Mouse (Mus musculus) left cerebral cortex, postnatal 14 days (tissue): ENCODE results near the gene Ino80b. TPM values are rescaled to one million over a fixed set of nuclear protein-coding genes. Genes with fewer than 3 reads are reported as not detected.
A peak's percentile ranks its signal among the peaks of the same experiment; 100 is the strongest.

Experiments
- DNase-seq, 2 experiments: peaks; one replicate each; pipeline ENCODE4 v3.0.0; 2021 to 2022; ENCODE audit warnings: low spot score in 2 of 2, mixed read lengths in 1 of 2
- intact Hi-C: fragments of 180-260 bp; cut with DNase I; formaldehyde crosslinking; loops from one replicate; pipeline ENCODE4 v1.15.1; 2025
- total RNA-seq, 2 experiments: library from RNA; stranded (reverse); gene quantifications; 2 replicates each; pipeline ENCODE4 v1.2.3; 2021

Ino80b gene
- total RNA-seq, 2 experiments from 2014 or later: 15.1 to 18.8 TPM

GRCm38 (mm10) chr6:83120930-83121862, 4.0 kb downstream of the Ino80b start, which contains the start of gene Wbp1:
Gene Wbp1, minus strand, starts transcription at chr6:83121559.
- intact Hi-C loops: no loop called here
- peak; percentile 96 to 99 for DNase-seq

GRCm38 (mm10) chr6:83119734-83120051, 5.5 kb downstream of the Ino80b start:
- no peak for DNase-seq
- intact Hi-C loops: loop anchor here (5.0 kb wide), 1 partner anchor 38 kb away; the partner anchor contains the start of genes 1700003E16Rik and Wdr54

- DNase-seq: no peak
- intact Hi-C loops: loop anchor here (5.0 kb wide), 1 partner anchor 38 kb away; the partner anchor contains the start of genes 1700003E16Rik and Wdr54
These were observed 6.2 kb downstream of the Ino80b start for GRCm38 (mm10) chr6:83118825-83119733.

- DNase-seq: no peak
- intact Hi-C loops: loop anchor here (5.0 kb wide), 1 partner anchor 39 kb away; the partner anchor contains the start of genes 1700003E16Rik and Wdr54
These were observed 6.9 kb downstream of the Ino80b start for GRCm38 (mm10) chr6:83118369-83118768.

GRCm38 (mm10) chr6:83117616-83118015, 7.6 kb downstream of the Ino80b start:
- DNase-seq: no peak
- intact Hi-C loops: loop anchor here (5.0 kb wide), 1 partner anchor 40 kb away; the partner anchor contains the start of genes 1700003E16Rik and Wdr54

- intact Hi-C loops: loop anchor here (5.0 kb wide), 1 partner anchor 40 kb away; the partner anchor contains the start of genes 1700003E16Rik and Wdr54
- DNase-seq: no peak
These were observed 8.1 kb downstream of the Ino80b start for GRCm38 (mm10) chr6:83117165-83117438.

GRCm38 (mm10) chr6:83116373-83117164, 8.7 kb downstream of the Ino80b start:
- DNase-seq: no peak
- intact Hi-C loops: loop anchor here (5.0 kb wide), 1 partner anchor 41 kb away; the partner anchor contains the start of genes 1700003E16Rik and Wdr54

- intact Hi-C loops: loop anchor here (5.0 kb wide), 1 partner anchor 41 kb away; the partner anchor contains the start of genes 1700003E16Rik and Wdr54
- DNase-seq: no peak
These were observed 9.4 kb downstream of the Ino80b start for GRCm38 (mm10) chr6:83115682-83116372.

GRCm38 (mm10) chr6:83115011-83115671, 10.1 kb downstream of the Ino80b start, which contains the start of gene Mogs:
Gene Mogs, plus strand, starts transcription at chr6:83115496.
- intact Hi-C loops: loop anchor here (5.0 kb wide), 1 partner anchor 42 kb away; the partner anchor contains the start of genes 1700003E16Rik and Wdr54
- DNase-seq: peak; percentile 86 to 93

GRCm38 (mm10) chr6:83111510-83112136, 13.6 kb downstream of the Ino80b start:
- intact Hi-C loops: no loop called here
- DNase-seq: no peak

- intact Hi-C loops: no loop called here
- peak; percentile 75 to 79 for DNase-seq
These were observed 16.2 kb downstream of the Ino80b start, which contains the start of gene Mrpl53 for GRCm38 (mm10) chr6:83108762-83109668. Gene Mrpl53, plus strand, starts transcription at chr6:83109040.

- intact Hi-C loops: no loop called here
- peak; percentile 74 to 84 for DNase-seq
These were observed 17.4 kb downstream of the Ino80b start for GRCm38 (mm10) chr6:83107566-83108400.

- peak in 1 of 2 experiments; percentile 80 for DNase-seq
- intact Hi-C loops: no loop called here
These were observed 21.1 kb downstream of the Ino80b start for GRCm38 (mm10) chr6:83104158-83104557.

- intact Hi-C loops: no loop called here
- DNase-seq: no peak
These were observed 22.0 kb downstream of the Ino80b start for GRCm38 (mm10) chr6:83103130-83103650.
